Mouse (Mus musculus): ENCODE measurements around the gene Fam71d. TPM values are rescaled to one million over a fixed set of nuclear protein-coding genes. Genes with fewer than 3 reads are reported as not detected.

The Fam71d gene
- polyA plus RNA-seq (2015; fragmentation: Nextera tagmentation; extraction: Ambion mirVana), result 0.34 and 0.59 TPM in 2 replicates

DNA sequence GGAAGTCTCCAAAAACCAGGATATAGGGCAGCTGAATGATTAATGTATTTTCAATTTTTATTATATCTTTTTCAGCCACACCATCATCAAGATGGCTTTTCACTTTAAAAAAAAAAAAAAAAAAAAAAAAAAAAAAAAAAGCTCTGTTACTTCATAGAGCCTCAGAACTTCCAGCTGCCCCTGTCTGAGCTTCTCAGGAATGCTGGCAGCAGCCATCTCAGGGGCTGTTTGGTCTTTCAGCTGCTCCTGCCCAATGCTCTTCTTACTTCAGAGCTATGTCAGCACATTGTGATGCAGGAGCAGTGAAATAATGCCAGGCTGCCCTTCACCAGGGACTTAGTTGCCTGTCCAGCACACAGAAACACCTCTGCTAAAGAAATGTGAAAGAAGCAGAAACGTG is at the start of gene Fam71d:
Gene Fam71d, plus strand, starts transcription at position 211 of the 400 bp plus-strand sequence.
- Histone ChIP-seq H3K9me3 (replicated peaks) (no peaks in the 10 kb centered on the region), H3K4me1 (no peaks in the 10 kb centered on the region), H3K4me2 (no peak within 1 kb of the TSS), H3K4me3 (replicated peaks) (no peak within 1 kb of the TSS), H3K9ac (replicated peaks) (no peak within 1 kb of the TSS), H3K27me3 (replicated peaks) (no peaks in the 10 kb centered on the region), H3K36me3 (no peaks in the 10 kb centered on the region), H3K27ac (replicated peaks) (no peak within 1 kb of the TSS)
- ATAC-seq (ENCODE audit: low FRiP score), result no peak
- WGBS, result 64% methylated on average over 1 of the region's 1 CpGs

- no peaks in the 10 kb centered on the region for H3K9me3 ChIP-seq (replicated peaks)
- H3K4me1 ChIP-seq, result no peaks in the 10 kb centered on the region
- ATAC-seq (ENCODE audit: low FRiP score), result no peak
- H3K27ac ChIP-seq (replicated peaks), result no peak overlapping the region
- no peak overlapping the region for H3K9ac ChIP-seq (replicated peaks)
- H3K27me3 ChIP-seq (replicated peaks), result no peaks in the 10 kb centered on the region
- no peak overlapping the region for H3K4me3 ChIP-seq (replicated peaks)
- H3K4me2 ChIP-seq, result no peak overlapping the region
- H3K36me3 ChIP-seq, result 0 out of 2 replicates have a peak, but pooled peaks cover under 1% of the 10 kb centered on the region
- 86% methylated on average over 2 of the region's 2 CpGs for WGBS
Measured at GRCm38 (mm10) chr12:78643691-78644090, 47.6 kb upstream of the Fam71d start.

- H3K4me2 ChIP-seq, result no peak overlapping the region
- no peak for ATAC-seq (ENCODE audit: low FRiP score)
- H3K9me3 ChIP-seq (replicated peaks), result no peaks in the 10 kb centered on the region
- H3K4me3 ChIP-seq (replicated peaks), result no peak overlapping the region
- H3K36me3 ChIP-seq, result no peaks in the 10 kb centered on the region
- WGBS, result 92% methylated on average over 1 of the region's 1 CpGs
- no peaks in the 10 kb centered on the region for H3K4me1 ChIP-seq
- no peak overlapping the region for H3K9ac ChIP-seq (replicated peaks)
- no peaks in the 10 kb centered on the region for H3K27me3 ChIP-seq (replicated peaks)
- no peak overlapping the region for H3K27ac ChIP-seq (replicated peaks)
Measured at GRCm38 (mm10) chr12:78645282-78645681, 46.1 kb upstream of the Fam71d start.

GRCm38 (mm10) chr12:78659718-78660304 is 31.5 kb upstream of the Fam71d start:
- Histone ChIP-seq H3K4me1 (no peaks in the 10 kb centered on the region), H3K4me3 (replicated peaks) (no peak overlapping the region), H3K9me3 (replicated peaks) (no peaks in the 10 kb centered on the region), H3K9ac (replicated peaks) (no peak overlapping the region), H3K4me2 (no peak overlapping the region), H3K36me3 (peaks cover 4% of the 10 kb centered on the region), H3K27ac (replicated peaks) (no peak overlapping the region), H3K27me3 (replicated peaks) (no peaks in the 10 kb centered on the region)
- ATAC-seq (ENCODE audit: low FRiP score), result no peak
- 57% methylated on average over 2 of the region's 2 CpGs for WGBS

GRCm38 (mm10) chr12:78678101-78678806 is 13.1 kb upstream of the Fam71d start:
- WGBS, result 89% methylated on average over 5 of the region's 5 CpGs
- H3K27ac ChIP-seq (replicated peaks), result no peak overlapping the region
- H3K4me2 ChIP-seq, result no peak overlapping the region
- H3K4me3 ChIP-seq (replicated peaks), result no peak overlapping the region
- peaks cover 2% of the 10 kb centered on the region; the same call in 1 of the 2 replicates for H3K36me3 ChIP-seq
- ATAC-seq (ENCODE audit: low FRiP score), result no peak
- H3K9me3 ChIP-seq (replicated peaks), result no peaks in the 10 kb centered on the region
- no peak overlapping the region for H3K9ac ChIP-seq (replicated peaks)
- no peaks in the 10 kb centered on the region for H3K27me3 ChIP-seq (replicated peaks)
- H3K4me1 ChIP-seq, result no peaks in the 10 kb centered on the region

DNA sequence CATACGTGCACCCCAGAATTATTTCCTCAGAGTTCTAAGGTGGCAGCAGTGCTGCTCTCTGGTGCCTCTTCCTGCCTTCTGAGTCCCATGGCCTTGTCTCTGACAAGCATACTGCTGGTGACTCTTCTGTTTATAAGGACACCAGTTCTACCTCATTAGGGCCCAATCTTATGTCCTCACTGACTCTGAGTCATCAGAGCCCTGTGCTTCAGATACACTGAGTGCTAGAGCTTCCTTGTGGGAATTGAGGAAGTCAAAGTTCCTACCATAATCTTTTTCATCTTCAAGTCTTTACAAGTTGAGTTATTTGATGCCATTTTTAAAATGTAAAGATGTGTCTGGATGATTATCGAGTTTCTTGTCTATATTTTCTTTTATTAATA is 12.5 kb upstream of the Fam71d start:
- WGBS, result 92% methylated on average over 2 of the region's 2 CpGs
- Histone ChIP-seq H3K9ac (replicated peaks) (no peak overlapping the region), H3K4me2 (no peak overlapping the region), H3K9me3 (replicated peaks) (no peaks in the 10 kb centered on the region), H3K27ac (replicated peaks) (no peak overlapping the region), H3K27me3 (replicated peaks) (no peaks in the 10 kb centered on the region), H3K4me1 (no peaks in the 10 kb centered on the region), H3K4me3 (replicated peaks) (no peak overlapping the region), H3K36me3 (peaks cover 4% of the 10 kb centered on the region; the same call in 1 of the 2 replicates)
- no peak for ATAC-seq (ENCODE audit: low FRiP score)

- Histone ChIP-seq H3K9me3 (replicated peaks) (no peaks in the 10 kb centered on the region), H3K36me3 (peaks cover 4% of the 10 kb centered on the region; the same call in 1 of the 2 replicates), H3K9ac (replicated peaks) (no peak overlapping the region), H3K4me1 (no peaks in the 10 kb centered on the region), H3K27ac (replicated peaks) (no peak overlapping the region), H3K27me3 (replicated peaks) (no peaks in the 10 kb centered on the region), H3K4me2 (no peak overlapping the region), H3K4me3 (replicated peaks) (no peak overlapping the region)
- 89% methylated on average over 2 of the region's 2 CpGs for WGBS
- no peak for ATAC-seq (ENCODE audit: low FRiP score)
Measured at GRCm38 (mm10) chr12:78681048-78681447, 10.3 kb upstream of the Fam71d start.

DNA sequence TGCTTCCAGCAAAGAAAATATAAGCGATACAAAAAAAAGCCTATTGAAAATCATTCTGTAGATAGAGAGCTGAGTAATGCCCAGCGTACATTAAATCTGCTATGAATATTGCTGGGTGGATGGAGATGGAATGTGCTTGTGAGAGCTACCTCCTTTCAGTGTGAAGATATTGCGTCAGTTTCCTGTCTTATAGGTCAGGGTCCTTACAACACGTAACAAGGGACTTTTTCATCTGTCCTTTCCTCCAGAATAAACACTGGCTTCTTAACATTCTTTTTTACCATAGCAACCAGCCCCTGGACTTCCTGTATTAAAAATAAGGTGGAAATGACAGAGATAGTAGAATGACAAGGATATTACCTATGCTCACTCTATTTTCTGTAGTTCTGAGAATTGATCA is 9.1 kb upstream of the Fam71d start:
- H3K27me3 ChIP-seq (replicated peaks), result no peaks in the 10 kb centered on the region
- peaks cover 4% of the 10 kb centered on the region; the same call in 1 of the 2 replicates for H3K36me3 ChIP-seq
- no peaks in the 10 kb centered on the region for H3K4me1 ChIP-seq
- no peak overlapping the region for H3K4me3 ChIP-seq (replicated peaks)
- WGBS, result 83% methylated on average over 4 of the region's 4 CpGs
- ATAC-seq (ENCODE audit: low FRiP score), result no peak
- no peak overlapping the region for H3K27ac ChIP-seq (replicated peaks)
- no peak overlapping the region for H3K9ac ChIP-seq (replicated peaks)
- no peak overlapping the region for H3K4me2 ChIP-seq
- no peaks in the 10 kb centered on the region for H3K9me3 ChIP-seq (replicated peaks)

- ATAC-seq (ENCODE audit: low FRiP score), result no peak
- Histone ChIP-seq H3K4me2 (no peak overlapping the region), H3K27ac (replicated peaks) (no peak overlapping the region), H3K9ac (replicated peaks) (no peak overlapping the region), H3K27me3 (replicated peaks) (no peaks in the 10 kb centered on the region), H3K36me3 (0 out of 2 replicates have a peak, but pooled peaks cover 4% of the 10 kb centered on the region), H3K4me1 (no peaks in the 10 kb centered on the region), H3K9me3 (replicated peaks) (no peaks in the 10 kb centered on the region), H3K4me3 (replicated peaks) (no peak overlapping the region)
- WGBS, result 94% methylated on average over 1 of the region's 1 CpGs
Measured at GRCm38 (mm10) chr12:78685669-78686215, 5.6 kb upstream of the Fam71d start.

DNA sequence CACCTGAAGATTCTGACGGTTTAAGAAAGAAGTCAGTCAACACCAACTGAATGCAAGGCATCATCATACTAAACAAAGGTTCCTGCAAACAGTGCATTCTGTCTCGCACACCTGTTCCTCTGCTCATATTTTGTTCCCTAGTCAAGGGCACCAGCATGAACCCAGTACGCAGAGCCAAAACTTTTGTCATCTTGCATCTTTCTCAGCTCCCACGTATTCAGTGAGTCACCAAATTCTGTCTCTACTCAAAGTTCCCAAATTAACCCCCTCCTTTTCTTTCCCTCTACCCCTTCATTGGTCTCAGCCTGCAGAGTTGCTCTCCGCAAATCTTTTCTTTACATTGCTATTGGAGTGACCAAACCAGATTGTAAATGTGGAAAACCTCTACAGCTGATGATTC is 2.5 kb upstream of the Fam71d start:
- Histone ChIP-seq H3K4me3 (replicated peaks) (no peak overlapping the region), H3K9me3 (replicated peaks) (no peaks in the 10 kb centered on the region), H3K27me3 (replicated peaks) (no peaks in the 10 kb centered on the region), H3K9ac (replicated peaks) (no peak overlapping the region), H3K36me3 (no peaks in the 10 kb centered on the region), H3K4me1 (no peaks in the 10 kb centered on the region), H3K4me2 (no peak overlapping the region), H3K27ac (replicated peaks) (no peak overlapping the region)
- 90% methylated on average over 5 of the region's 5 CpGs for WGBS
- no peak for ATAC-seq (ENCODE audit: low FRiP score)

DNA sequence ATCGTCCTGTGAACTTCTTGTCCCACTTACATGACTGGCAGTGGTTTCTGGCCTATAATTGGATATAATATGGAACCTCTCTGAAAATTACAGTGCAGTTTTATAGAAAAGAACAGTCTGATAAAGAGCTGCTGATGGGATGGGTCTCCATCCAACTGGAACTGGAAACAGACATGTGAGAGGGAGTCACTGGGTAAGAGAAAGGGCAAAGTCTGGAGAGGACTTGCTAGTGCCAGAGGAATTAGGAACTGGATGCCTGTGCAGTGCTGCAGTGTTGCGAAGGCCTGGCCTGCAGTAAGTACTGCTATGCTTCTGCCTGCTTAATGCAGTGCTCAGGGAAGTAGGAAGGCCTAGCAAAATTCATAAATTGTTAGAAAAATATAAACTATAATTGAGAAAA is 1.9 kb downstream of the Fam71d start:
- no peaks in the 10 kb centered on the region for H3K36me3 ChIP-seq
- no peaks in the 10 kb centered on the region for H3K27me3 ChIP-seq (replicated peaks)
- no peak overlapping the region for H3K4me3 ChIP-seq (replicated peaks)
- H3K9ac ChIP-seq (replicated peaks), result no peak overlapping the region
- WGBS, result 86% methylated on average over 2 of the region's 2 CpGs
- no peak for ATAC-seq (ENCODE audit: low FRiP score)
- no peak overlapping the region for H3K4me2 ChIP-seq
- no peaks in the 10 kb centered on the region for H3K9me3 ChIP-seq (replicated peaks)
- H3K27ac ChIP-seq (replicated peaks), result no peak overlapping the region
- H3K4me1 ChIP-seq, result no peaks in the 10 kb centered on the region

DNA sequence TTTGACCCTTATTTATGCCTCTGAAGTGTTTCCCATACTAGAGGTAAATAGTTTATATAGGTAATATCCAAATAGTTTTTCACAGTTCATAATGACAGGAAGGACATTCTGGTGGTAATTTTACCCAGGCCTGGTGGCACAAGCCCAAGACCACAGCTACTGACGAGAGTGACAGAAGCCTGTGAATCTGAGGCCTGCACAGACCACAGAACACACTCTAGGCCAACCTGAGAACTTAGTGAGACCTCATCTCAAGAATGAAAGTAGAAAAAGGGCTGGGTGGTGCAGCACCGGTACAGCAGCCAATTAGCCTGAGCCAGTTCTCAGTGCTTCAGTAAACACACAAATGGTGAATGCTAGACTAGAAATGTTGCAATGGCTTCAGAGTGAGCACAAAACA is 26.4 kb downstream of the Fam71d start:
- no peak overlapping the region for H3K4me2 ChIP-seq
- no peaks in the 10 kb centered on the region for H3K4me1 ChIP-seq
- H3K27ac ChIP-seq (replicated peaks), result no peak overlapping the region
- no peaks in the 10 kb centered on the region for H3K27me3 ChIP-seq (replicated peaks)
- no peak overlapping the region for H3K9ac ChIP-seq (replicated peaks)
- H3K9me3 ChIP-seq (replicated peaks), result no peaks in the 10 kb centered on the region
- 81% methylated on average over 2 of the region's 2 CpGs for WGBS
- H3K36me3 ChIP-seq, result no peaks in the 10 kb centered on the region
- no peak overlapping the region for H3K4me3 ChIP-seq (replicated peaks)
- ATAC-seq (ENCODE audit: low FRiP score), result no peak
